Mouse (Mus musculus): ENCODE measurements around the gene Ctns. TPM values are rescaled to one million over a fixed set of nuclear protein-coding genes. Genes with fewer than 3 reads are reported as not detected.

The Ctns gene
- polyA plus RNA-seq, 1 experiment from 2014 or later = 25.5 TPM

GRCm38 (mm10) chr11:73222846-73223245 lies 24.0 kb upstream of the Ctns start:
- Histone ChIP-seq H3K4me2 (replicated peaks) (no peak overlapping the region), H3K27ac (replicated peaks) (no peak overlapping the region), H3K9ac (no peak overlapping the region), H3K4me1 (no peaks in the 10 kb centered on the region), H3K4me3 (replicated peaks) (no peak overlapping the region), H3K27me3 (no peaks in the 10 kb centered on the region), H3K9me3 (replicated peaks) (no peaks in the 10 kb centered on the region), H3K36me3 (no peaks in the 10 kb centered on the region)
- ATAC-seq (ENCODE audit: insufficient number of reproducible peaks, low FRiP score, low TSS enrichment, low read depth) = no peak
- WGBS = 31% methylated on average over 5 of the region's 5 CpGs

- no peak for ATAC-seq (ENCODE audit: insufficient number of reproducible peaks, low FRiP score, low TSS enrichment, low read depth)
- H3K27ac ChIP-seq (replicated peaks) = no peak overlapping the region
- no peaks in the 10 kb centered on the region for H3K9me3 ChIP-seq (replicated peaks)
- H3K9ac ChIP-seq = no peak overlapping the region
- no peak overlapping the region for H3K4me2 ChIP-seq (replicated peaks)
- H3K4me3 ChIP-seq (replicated peaks) = no peak overlapping the region
- no peaks in the 10 kb centered on the region for H3K4me1 ChIP-seq
- 76% methylated on average over 1 of the region's 1 CpGs for WGBS
- no peaks in the 10 kb centered on the region for H3K36me3 ChIP-seq
- H3K27me3 ChIP-seq = no peaks in the 10 kb centered on the region
These were observed 21.8 kb upstream of the Ctns start for GRCm38 (mm10) chr11:73220651-73221050.

GRCm38 (mm10) chr11:73219671-73220070 lies 20.8 kb upstream of the Ctns start:
- Histone ChIP-seq H3K27ac (replicated peaks) (no peak overlapping the region), H3K4me3 (replicated peaks) (no peak overlapping the region), H3K9ac (no peak overlapping the region), H3K9me3 (replicated peaks) (no peaks in the 10 kb centered on the region), H3K36me3 (no peaks in the 10 kb centered on the region), H3K4me2 (replicated peaks) (no peak overlapping the region), H3K27me3 (no peaks in the 10 kb centered on the region), H3K4me1 (no peaks in the 10 kb centered on the region)
- whole genome bisulfite sequencing = 57% methylated on average over 2 of the region's 2 CpGs
- ATAC-seq (ENCODE audit: insufficient number of reproducible peaks, low FRiP score, low TSS enrichment, low read depth) = no peak

GRCm38 (mm10) chr11:73213956-73214355 lies 15.1 kb upstream of the Ctns start:
- no peak for ATAC-seq (ENCODE audit: insufficient number of reproducible peaks, low FRiP score, low TSS enrichment, low read depth)
- H3K4me1 ChIP-seq = no peaks in the 10 kb centered on the region
- no peak overlapping the region for H3K4me2 ChIP-seq (replicated peaks)
- H3K27me3 ChIP-seq = no peaks in the 10 kb centered on the region
- no peak overlapping the region for H3K27ac ChIP-seq (replicated peaks)
- H3K36me3 ChIP-seq = no peaks in the 10 kb centered on the region
- no peak overlapping the region for H3K4me3 ChIP-seq (replicated peaks)
- no peaks in the 10 kb centered on the region for H3K9me3 ChIP-seq (replicated peaks)
- 77% methylated on average over 3 of the region's 3 CpGs for WGBS
- no peak overlapping the region for H3K9ac ChIP-seq

GRCm38 (mm10) chr11:73207621-73208020 lies 8.8 kb upstream of the Ctns start:
- H3K4me2 ChIP-seq (replicated peaks) = no peak overlapping the region
- no peak overlapping the region for H3K27ac ChIP-seq (replicated peaks)
- H3K27me3 ChIP-seq = no peaks in the 10 kb centered on the region
- H3K4me1 ChIP-seq = no peaks in the 10 kb centered on the region
- H3K9me3 ChIP-seq (replicated peaks) = no peaks in the 10 kb centered on the region
- 84% methylated on average over 2 of the region's 2 CpGs for WGBS
- no peak overlapping the region for H3K9ac ChIP-seq
- no peak for ATAC-seq (ENCODE audit: insufficient number of reproducible peaks, low FRiP score, low TSS enrichment, low read depth)
- H3K36me3 ChIP-seq = no peaks in the 10 kb centered on the region
- no peak overlapping the region for H3K4me3 ChIP-seq (replicated peaks)

GRCm38 (mm10) chr11:73205194-73205593 lies 6.4 kb upstream of the Ctns start:
- H3K27me3 ChIP-seq = no peaks in the 10 kb centered on the region

GRCm38 (mm10) chr11:73203895-73204294 lies 5.1 kb upstream of the Ctns start:
- Histone ChIP-seq H3K4me3 (replicated peaks) (no peak overlapping the region), H3K9me3 (replicated peaks) (no peaks in the 10 kb centered on the region), H3K4me1 (peaks cover 9% of the 10 kb centered on the region; the same call in 1 of the 2 replicates), H3K9ac (no peak overlapping the region), H3K36me3 (no peaks in the 10 kb centered on the region), H3K27ac (replicated peaks) (no peak overlapping the region), H3K27me3 (no peaks in the 10 kb centered on the region), H3K4me2 (replicated peaks) (no peak overlapping the region)
- WGBS = 79% methylated on average over 8 of the region's 8 CpGs
- no peak for ATAC-seq (ENCODE audit: insufficient number of reproducible peaks, low FRiP score, low TSS enrichment, low read depth)

More at GRCm38 (mm10) chr11:73205194-73205593, 6.4 kb upstream of the Ctns start:
- H3K27ac ChIP-seq (replicated peaks) = no peak overlapping the region
- no peak overlapping the region for H3K4me2 ChIP-seq (replicated peaks)
- ATAC-seq (ENCODE audit: insufficient number of reproducible peaks, low FRiP score, low TSS enrichment, low read depth) = no peak
- H3K4me3 ChIP-seq (replicated peaks) = no peak overlapping the region
- H3K4me1 ChIP-seq = peaks cover under 1% of the 10 kb centered on the region; the same call in 1 of the 2 replicates
- no peaks in the 10 kb centered on the region for H3K9me3 ChIP-seq (replicated peaks)
- 68% methylated on average over 7 of the region's 7 CpGs for WGBS
- H3K36me3 ChIP-seq = no peaks in the 10 kb centered on the region
- no peak overlapping the region for H3K9ac ChIP-seq

- Histone ChIP-seq H3K27ac (replicated peaks) (no peak overlapping the region), H3K9me3 (replicated peaks) (no peaks in the 10 kb centered on the region), H3K9ac (no peak overlapping the region), H3K27me3 (no peaks in the 10 kb centered on the region), H3K4me3 (replicated peaks) (no peak overlapping the region), H3K4me1 (peaks cover 18% of the 10 kb centered on the region), H3K36me3 (no peaks in the 10 kb centered on the region), H3K4me2 (replicated peaks) (no peak overlapping the region)
- 24% methylated on average over 4 of the region's 4 CpGs for WGBS
- no peak for ATAC-seq (ENCODE audit: insufficient number of reproducible peaks, low FRiP score, low TSS enrichment, low read depth)
These were observed 2.8 kb upstream of the Ctns start for GRCm38 (mm10) chr11:73201597-73201996.

GRCm38 (mm10) chr11:73201021-73201420 lies 2.2 kb upstream of the Ctns start:
- Histone ChIP-seq H3K9me3 (replicated peaks) (no peaks in the 10 kb centered on the region), H3K27ac (replicated peaks) (no peak overlapping the region), H3K9ac (no peak overlapping the region), H3K27me3 (no peaks in the 10 kb centered on the region), H3K4me3 (replicated peaks) (no peak overlapping the region), H3K4me1 (peaks cover 18% of the 10 kb centered on the region), H3K36me3 (0 out of 2 replicates have a peak, but pooled peaks cover under 1% of the 10 kb centered on the region), H3K4me2 (replicated peaks) (no peak overlapping the region)
- no peak for ATAC-seq (ENCODE audit: insufficient number of reproducible peaks, low FRiP score, low TSS enrichment, low read depth)
- 53% methylated on average over 2 of the region's 2 CpGs for WGBS

GRCm38 (mm10) chr11:73199879-73200278 lies 1.0 kb upstream of the Ctns start:
- no peaks in the 10 kb centered on the region for H3K27me3 ChIP-seq
- H3K4me1 ChIP-seq = peaks cover 18% of the 10 kb centered on the region
- H3K27ac ChIP-seq (replicated peaks) = no peak overlapping the region
- H3K9ac ChIP-seq = peak overlapping the region; percentile 73
- 1% methylated on average over 12 of the region's 12 CpGs for WGBS
- H3K4me2 ChIP-seq (replicated peaks) = peak overlapping the region; percentile 94
- no peak for ATAC-seq (ENCODE audit: insufficient number of reproducible peaks, low FRiP score, low TSS enrichment, low read depth)
- peaks cover 6% of the 10 kb centered on the region; the same call in 1 of the 2 replicates for H3K36me3 ChIP-seq
- H3K9me3 ChIP-seq (replicated peaks) = no peaks in the 10 kb centered on the region
- peak overlapping the region; percentile 82 for H3K4me3 ChIP-seq (replicated peaks)

GRCm38 (mm10) chr11:73199230-73199712 lies 429 bp upstream of the Ctns start, which contains the start of gene Shpk:
Gene Shpk, plus strand, starts transcription at chr11:73199460.
- Histone ChIP-seq H3K36me3 (peaks cover 6% of the 10 kb centered on the region; the same call in 1 of the 2 replicates), H3K9ac (peak within 1 kb of the TSS; percentile 73), H3K9me3 (replicated peaks) (no peaks in the 10 kb centered on the region), H3K27ac (replicated peaks) (no peak within 1 kb of the TSS), H3K4me2 (replicated peaks) (peak within 1 kb of the TSS; percentile 94), H3K4me1 (peaks cover 18% of the 10 kb centered on the region), H3K27me3 (no peaks in the 10 kb centered on the region), H3K4me3 (replicated peaks) (peak within 1 kb of the TSS; percentile 82)
- WGBS = under 1% methylated on average over 32 of the region's 32 CpGs
- ATAC-seq (ENCODE audit: insufficient number of reproducible peaks, low FRiP score, low TSS enrichment, low read depth) = peak; percentile 96

- peaks cover 18% of the 10 kb centered on the region for H3K4me1 ChIP-seq
These were observed 652 bp downstream of the Ctns start for GRCm38 (mm10) chr11:73198190-73198589.

More at GRCm38 (mm10) chr11:73198190-73198589, 652 bp downstream of the Ctns start:
- no peak for ATAC-seq (ENCODE audit: insufficient number of reproducible peaks, low FRiP score, low TSS enrichment, low read depth)
- Histone ChIP-seq H3K9ac (peak overlapping the region; percentile 73), H3K27me3 (no peaks in the 10 kb centered on the region), H3K4me2 (replicated peaks) (peak overlapping the region; percentile 94), H3K36me3 (peaks cover 6% of the 10 kb centered on the region; the same call in 1 of the 2 replicates), H3K4me3 (replicated peaks) (peak overlapping the region; percentile 82), H3K9me3 (replicated peaks) (no peaks in the 10 kb centered on the region), H3K27ac (replicated peaks) (no peak overlapping the region)
- 4% methylated on average over 1 of the region's 1 CpGs for WGBS
